Mouse (Mus musculus): ENCODE data around the gene Pnpla3. TPM values are rescaled to one million over a fixed set of nuclear protein-coding genes. Genes with fewer than 3 reads are reported as not detected.

Pnpla3 gene
- polyA plus RNA-seq, 1 experiment from 2014 or later = 0.49 TPM

GRCm38 (mm10) chr15:84217969-84218782 is 50.5 kb downstream of the Pnpla3 start:
- Histone ChIP-seq H3K36me3 (ENCODE audit: insufficient read depth, low read length) (peaks cover 6% of the 10 kb centered on the region; the same call in 1 of the 2 replicates), H3K9ac (replicated peaks; ENCODE audit: low read depth) (no peak overlapping the region), H3K4me3 (ENCODE audit: low read depth, low read length) (no peak overlapping the region), H3K4me1 (ENCODE audit: insufficient read depth, low read depth, low read length) (peaks cover 3% of the 10 kb centered on the region; the same call in 1 of the 2 replicates), H3K27me3 (replicated peaks; ENCODE audit: insufficient read depth, low read length) (no peaks in the 10 kb centered on the region), H3K27ac (ENCODE audit: low read length) (no peak overlapping the region), H3K9me3 (ENCODE audit: low read length) (no peaks in the 10 kb centered on the region), H3K4me2 (replicated peaks; ENCODE audit: low read depth, low read length) (no peak overlapping the region)
- 29% methylated on average over 23 of the region's 23 CpGs for WGBS
- DNase-seq (ENCODE audit: low spot score) = no peak
- ATAC-seq = no peak
- no peak for TF ChIP-seq CTCF (IDR thresholded peaks at IDR 0.05)
- TF ChIP-seq EP300 (IDR thresholded peaks at IDR 0.05) = no peak

GRCm38 (mm10) chr15:84218783-84219271 is 51.2 kb downstream of the Pnpla3 start:
- Histone ChIP-seq H3K9ac (replicated peaks; ENCODE audit: low read depth) (no peak overlapping the region), H3K9me3 (ENCODE audit: low read length) (no peaks in the 10 kb centered on the region), H3K27ac (ENCODE audit: low read length) (0 out of 2 replicates have a peak overlapping the region, but pooled peaks have one; percentile 33), H3K4me2 (replicated peaks; ENCODE audit: low read depth, low read length) (no peak overlapping the region), H3K4me1 (ENCODE audit: insufficient read depth, low read depth, low read length) (peaks cover 3% of the 10 kb centered on the region; the same call in 1 of the 2 replicates), H3K4me3 (ENCODE audit: low read depth, low read length) (no peak overlapping the region), H3K27me3 (replicated peaks; ENCODE audit: insufficient read depth, low read length) (no peaks in the 10 kb centered on the region), H3K36me3 (ENCODE audit: insufficient read depth, low read length) (peaks cover 6% of the 10 kb centered on the region; the same call in 1 of the 2 replicates)
- no peak for TF ChIP-seq CTCF (IDR thresholded peaks at IDR 0.05)
- DNase-seq (ENCODE audit: low spot score) (peak; percentile 29), ATAC-seq (peak; percentile 52)
- WGBS = 15% methylated on average over 9 of the region's 9 CpGs

- no peaks in the 10 kb centered on the region for H3K36me3 ChIP-seq (ENCODE audit: insufficient read depth, low read length)
- no peaks in the 10 kb centered on the region for H3K9me3 ChIP-seq (ENCODE audit: low read length)
- no peak overlapping the region for H3K27ac ChIP-seq (ENCODE audit: low read length)
- peak; percentile 7 for DNase-seq (ENCODE audit: low spot score)
- no peak overlapping the region for H3K4me2 ChIP-seq (replicated peaks; ENCODE audit: low read depth, low read length)
- TF ChIP-seq EP300 (IDR thresholded peaks at IDR 0.05) = no peak
- TF ChIP-seq CTCF (IDR thresholded peaks at IDR 0.05) = no peak
- H3K4me1 ChIP-seq (ENCODE audit: insufficient read depth, low read depth, low read length) = peaks cover 3% of the 10 kb centered on the region; the same call in 1 of the 2 replicates
- no peak overlapping the region for H3K9ac ChIP-seq (replicated peaks; ENCODE audit: low read depth)
- H3K27me3 ChIP-seq (replicated peaks; ENCODE audit: insufficient read depth, low read length) = no peaks in the 10 kb centered on the region
- no peak overlapping the region for H3K4me3 ChIP-seq (ENCODE audit: low read depth, low read length)
- 62% methylated on average over 5 of the region's 5 CpGs for WGBS
- no peak for ATAC-seq
Observed at GRCm38 (mm10) chr15:84221539-84221938, 53.9 kb downstream of the Pnpla3 start.

GRCm38 (mm10) chr15:84223423-84223822 is 55.8 kb downstream of the Pnpla3 start:
- no peak for ATAC-seq
- H3K9me3 ChIP-seq (ENCODE audit: low read length) = no peaks in the 10 kb centered on the region
- H3K9ac ChIP-seq (replicated peaks; ENCODE audit: low read depth) = no peak overlapping the region
- DNase-seq (ENCODE audit: low spot score) = no peak
- H3K4me2 ChIP-seq (replicated peaks; ENCODE audit: low read depth, low read length) = no peak overlapping the region
- WGBS = 35% methylated on average over 6 of the region's 6 CpGs
- H3K4me3 ChIP-seq (ENCODE audit: low read depth, low read length) = no peak overlapping the region
- H3K36me3 ChIP-seq (ENCODE audit: insufficient read depth, low read length) = no peaks in the 10 kb centered on the region
- no peak overlapping the region for H3K27ac ChIP-seq (ENCODE audit: low read length)
- H3K27me3 ChIP-seq (replicated peaks; ENCODE audit: insufficient read depth, low read length) = no peaks in the 10 kb centered on the region
- peaks cover 3% of the 10 kb centered on the region; the same call in 1 of the 2 replicates for H3K4me1 ChIP-seq (ENCODE audit: insufficient read depth, low read depth, low read length)
- TF ChIP-seq CTCF (IDR thresholded peaks at IDR 0.05) (peak; percentile 28), EP300 (IDR thresholded peaks at IDR 0.05) (no peak)

- H3K36me3 ChIP-seq (ENCODE audit: insufficient read depth, low read length) = no peaks in the 10 kb centered on the region
- H3K9ac ChIP-seq (replicated peaks; ENCODE audit: low read depth) = no peak overlapping the region
- DNase-seq (ENCODE audit: low spot score) (no peak), ATAC-seq (no peak)
- H3K9me3 ChIP-seq (ENCODE audit: low read length) = no peaks in the 10 kb centered on the region
- WGBS = 39% methylated on average over 10 of the region's 10 CpGs
- no peak overlapping the region for H3K4me3 ChIP-seq (ENCODE audit: low read depth, low read length)
- no peaks in the 10 kb centered on the region for H3K4me1 ChIP-seq (ENCODE audit: insufficient read depth, low read depth, low read length)
- H3K4me2 ChIP-seq (replicated peaks; ENCODE audit: low read depth, low read length) = no peak overlapping the region
- no peaks in the 10 kb centered on the region for H3K27me3 ChIP-seq (replicated peaks; ENCODE audit: insufficient read depth, low read length)
- H3K27ac ChIP-seq (ENCODE audit: low read length) = no peak overlapping the region
- TF ChIP-seq EP300 (IDR thresholded peaks at IDR 0.05) = no peak
- TF ChIP-seq CTCF (IDR thresholded peaks at IDR 0.05) = no peak
Observed at GRCm38 (mm10) chr15:84224779-84225178, 57.1 kb downstream of the Pnpla3 start.

GRCm38 (mm10) chr15:84226918-84227317 is 59.3 kb downstream of the Pnpla3 start:
- H3K4me1 ChIP-seq (ENCODE audit: insufficient read depth, low read depth, low read length) = no peaks in the 10 kb centered on the region
- no peaks in the 10 kb centered on the region for H3K36me3 ChIP-seq (ENCODE audit: insufficient read depth, low read length)
- no peak overlapping the region for H3K27ac ChIP-seq (ENCODE audit: low read length)
- H3K4me3 ChIP-seq (ENCODE audit: low read depth, low read length) = no peak overlapping the region
- no peak overlapping the region for H3K9ac ChIP-seq (replicated peaks; ENCODE audit: low read depth)
- DNase-seq (ENCODE audit: low spot score) = no peak
- 66% methylated on average over 15 of the region's 15 CpGs for WGBS
- no peaks in the 10 kb centered on the region for H3K27me3 ChIP-seq (replicated peaks; ENCODE audit: insufficient read depth, low read length)
- no peak for ATAC-seq
- H3K9me3 ChIP-seq (ENCODE audit: low read length) = no peaks in the 10 kb centered on the region
- H3K4me2 ChIP-seq (replicated peaks; ENCODE audit: low read depth, low read length) = no peak overlapping the region
- TF ChIP-seq CTCF (IDR thresholded peaks at IDR 0.05) = no peak
- TF ChIP-seq EP300 (IDR thresholded peaks at IDR 0.05) = no peak
